Mouse (Mus musculus) MEL (cell line): Measurements from ENCODE around the gene 3110040N11Rik. TPM values are rescaled to one million over a fixed set of nuclear protein-coding genes. Genes with fewer than 3 reads are reported as not detected.

Source experiments
- DNase-seq: peaks from one replicate; pipeline ENCODE4 v3.0.0; 2011; ENCODE audit warnings: low read depth, low spot score
- H3K27ac ChIP-seq: 2 replicates; pipeline ENCODE4 v1.5.1; 2012; ENCODE audit warnings: low read depth, mild to moderate bottlenecking, control low read depth, low read length, moderate library complexity; ENCODE audit not compliant: control insufficient read depth
- H3K27me3 ChIP-seq, 2 experiments: fragments of 150-350 bp in 1 of 2; sonication (generic) in 1 of 2; 2 replicates each; pipeline ENCODE4 v1.6.1; 2012; ENCODE audit warnings: low read length in 2 of 2, mild to moderate bottlenecking in 2 of 2, improper control_type of control experiment in 1 of 2, moderate library complexity in 1 of 2; ENCODE audit not compliant: insufficient read depth in 2 of 2, control insufficient read depth in 1 of 2
- H3K36me3 ChIP-seq, 2 experiments: 2 replicates each; pipeline ENCODE4 v1.6.1; 2012 to 2014; ENCODE audit warnings: low read length in 2 of 2, improper control_type of control experiment in 1 of 2, inconsistent platforms in 1 of 2, mild to moderate bottlenecking in 1 of 2; ENCODE audit not compliant: insufficient read depth in 2 of 2, control insufficient read depth in 1 of 2
- H3K4me1 ChIP-seq, 2 experiments: fragments of 150-350 bp in 1 of 2; sonication (generic) in 1 of 2; 2 replicates each; pipeline ENCODE4 v1.6.1; 2012; ENCODE audit warnings: low read length in 2 of 2, improper control_type of control experiment in 1 of 2, mild to moderate bottlenecking in 1 of 2; ENCODE audit not compliant: insufficient read depth in 2 of 2, control insufficient read depth in 1 of 2
- H3K4me3 ChIP-seq, 2 experiments: fragments of 150-350 bp in 1 of 2; sonication (generic) in 1 of 2; 2 replicates each; pipeline ENCODE4 v1.5.1; 2012; ENCODE audit warnings: low read depth in 2 of 2, low read length in 2 of 2, mild to moderate bottlenecking in 2 of 2, moderate library complexity in 2 of 2, control low read depth in 1 of 2, improper control_type of control experiment in 1 of 2; ENCODE audit not compliant: control insufficient read depth in 1 of 2, insufficient read depth in 1 of 2
- H3K79me2 ChIP-seq: 2 replicates; pipeline ENCODE4 v1.6.1; 2012; ENCODE audit warnings: mild to moderate bottlenecking, low read length, moderate library complexity; ENCODE audit not compliant: control insufficient read depth, poor library complexity, insufficient read depth
- H3K9ac ChIP-seq: 2 replicates; pipeline ENCODE4 v1.6.1; 2012; ENCODE audit warnings: low read depth, mild to moderate bottlenecking, control low read depth, low read length, moderate library complexity; ENCODE audit not compliant: control insufficient read depth, poor library complexity, severe bottlenecking
- H3K9me3 ChIP-seq: fragments of 150-350 bp; sonication (generic); replicated peaks from 2 replicates; pipeline ENCODE4 v1.6.1; 2012; ENCODE audit warnings: mild to moderate bottlenecking, low read length, improper control_type of control experiment, moderate library complexity; ENCODE audit not compliant: insufficient read depth
- CTCF ChIP-seq, 3 experiments: IDR thresholded peaks in 2 of 3; conservative IDR thresholded peaks in 1 of 3; 2 replicates each; pipeline ENCODE4 v1.5.1; 2011 to 2012; ENCODE audit warnings: low read length in 3 of 3, low read depth in 2 of 3, mild to moderate bottlenecking in 2 of 3, improper control_type of control experiment in 1 of 3, inconsistent platforms in 1 of 3, mixed read lengths in 1 of 3, moderate library complexity in 1 of 3; ENCODE audit not compliant: control insufficient read depth in 1 of 3, insufficient read depth in 1 of 3, poor library complexity in 1 of 3, severe bottlenecking in 1 of 3
- EP300 ChIP-seq, 2 experiments: IDR thresholded peaks; 2 replicates each; pipeline ENCODE4 v1.6.1; 2011; ENCODE audit warnings: improper control_type of control experiment in 2 of 2, low read length in 2 of 2, low read depth in 1 of 2, mild to moderate bottlenecking in 1 of 2
- ETS1 ChIP-seq: IDR thresholded peaks from 2 replicates; pipeline ENCODE4 v1.6.1; 2012; ENCODE audit warnings: low read depth, mild to moderate bottlenecking, inconsistent platforms, low read length, improper control_type of control experiment, moderate library complexity
- GATA1 ChIP-seq: IDR thresholded peaks from 2 replicates; pipeline ENCODE4 v1.6.1; 2011; ENCODE audit warnings: low read depth, low read length, improper control_type of control experiment
- JUND ChIP-seq: IDR thresholded peaks from 2 replicates; pipeline ENCODE4 v1.6.1; 2011; ENCODE audit warnings: low read depth, mild to moderate bottlenecking, improper control_type of control experiment, low read length
- KAT2A ChIP-seq: conservative IDR thresholded peaks from 2 replicates; pipeline ENCODE4 v1.6.1; 2012; ENCODE audit warnings: low read depth, low read length, improper control_type of control experiment, inconsistent platforms
- MAZ ChIP-seq: IDR thresholded peaks from 2 replicates; pipeline ENCODE4 v1.6.1; 2012; ENCODE audit warnings: low read depth, mild to moderate bottlenecking, inconsistent platforms, low read length, improper control_type of control experiment
- MYC ChIP-seq: IDR thresholded peaks from 2 replicates; pipeline ENCODE4 v1.6.1; 2011; ENCODE audit warnings: low read depth, mild to moderate bottlenecking, low read length, improper control_type of control experiment, moderate library complexity
- NRF1 ChIP-seq: IDR thresholded peaks from 2 replicates; pipeline ENCODE4 v1.6.1; 2014; ENCODE audit warnings: low read depth, mild to moderate bottlenecking, inconsistent platforms, low read length, improper control_type of control experiment, moderate library complexity; ENCODE audit not compliant: poor library complexity, insufficient read depth, severe bottlenecking
- POLR2AphosphoS2 ChIP-seq: IDR thresholded peaks from 2 replicates; pipeline ENCODE4 v1.6.1; 2011; ENCODE audit warnings: low read length, improper control_type of control experiment
- RAD21 ChIP-seq: IDR thresholded peaks from 2 replicates; pipeline ENCODE4 v1.6.1; 2011; ENCODE audit warnings: mild to moderate bottlenecking, low read depth, low read length, improper control_type of control experiment
- RCOR1 ChIP-seq: IDR thresholded peaks from 2 replicates; pipeline ENCODE4 v1.6.1; 2012; ENCODE audit warnings: low read depth, mild to moderate bottlenecking, inconsistent platforms, low read length, improper control_type of control experiment
- SMC3 ChIP-seq: IDR thresholded peaks from 2 replicates; pipeline ENCODE4 v1.6.1; 2011; ENCODE audit warnings: low read depth, low read length, improper control_type of control experiment
- TBP ChIP-seq: IDR thresholded peaks from 2 replicates; pipeline ENCODE4 v1.8.0; 2011; ENCODE audit warnings: low read depth, low read length, improper control_type of control experiment
- TCF12 ChIP-seq: IDR thresholded peaks from 2 replicates; pipeline ENCODE4 v1.6.1; 2014; ENCODE audit warnings: low read depth, mild to moderate bottlenecking, inconsistent platforms, low read length, improper control_type of control experiment, moderate library complexity
- UBTF ChIP-seq: IDR thresholded peaks from 2 replicates; pipeline ENCODE4 v1.6.1; 2012; ENCODE audit warnings: low read depth, mild to moderate bottlenecking, inconsistent platforms, low read length, improper control_type of control experiment, moderate library complexity, borderline replicate concordance; ENCODE audit not compliant: insufficient read depth
- ZC3H11A ChIP-seq: IDR thresholded peaks from 2 replicates; pipeline ENCODE4 v1.6.1; 2012; ENCODE audit warnings: low read depth, mild to moderate bottlenecking, inconsistent platforms, low read length, improper control_type of control experiment
- ZNF384 ChIP-seq: IDR thresholded peaks from 2 replicates; pipeline ENCODE4 v1.6.1; 2012; ENCODE audit warnings: low read depth, mild to moderate bottlenecking, inconsistent platforms, low read length, improper control_type of control experiment
- polyA plus RNA-seq, 2 experiments: library from polyadenylated mRNA; stranded (reverse) in 1 of 2; unstranded in 1 of 2; fragments of >175 nt in 1 of 2; fragments of >200 nt in 1 of 2; gene quantifications; 2 replicates each; pipeline versions ENCODE4 v1.2.1 to v1.2.4; 2012; ENCODE audit warnings: low replicate concordance in 2 of 2, low read depth in 1 of 2; ENCODE audit not compliant: insufficient read length in 2 of 2, insufficient read depth in 1 of 2, missing spikeins in 1 of 2
- total RNA-seq: library from RNA; depleted of rRNA; stranded (reverse); fragments of 300-350 nt; gene quantifications from 2 replicates; pipeline ENCODE4 v1.2.3, GENCODE M21; 2012

3110040N11Rik gene
- total and polyA plus RNA-seq, 3 experiments = 35.7 to 61.7 TPM; not detected in 1

DNA sequence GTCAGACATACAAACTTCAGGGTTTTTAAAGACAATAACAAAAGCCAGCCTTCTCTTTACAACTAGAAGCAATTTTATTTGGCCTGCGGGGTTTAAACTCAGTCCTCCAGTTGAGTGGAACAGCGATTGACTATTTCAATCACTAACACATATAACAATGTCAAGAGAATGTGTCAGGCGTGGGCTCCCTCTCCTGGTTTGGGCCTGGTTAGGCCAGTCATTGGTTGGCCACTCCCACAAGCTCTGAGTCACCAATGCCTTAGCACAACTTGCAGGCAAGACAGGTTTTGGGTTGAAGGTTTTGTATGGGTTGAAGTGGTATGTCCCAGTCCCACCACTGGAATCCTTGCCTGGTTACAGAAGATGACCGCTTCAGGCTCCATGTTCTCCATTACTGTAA lies 45.1 kb downstream of the 3110040N11Rik start:
- Histone ChIP-seq H3K79me2 (no peaks in the 10 kb centered on the region), H3K4me1 (0 out of 4 replicates have a peak, but pooled peaks cover 0 to 5% of the 10 kb centered on the region in 2 experiments), H3K36me3 (peaks cover 0 to 8% of the 10 kb centered on the region in 2 experiments; a peak in 2 of 4 replicates), H3K9me3 (no peaks in the 10 kb centered on the region)
- peak; percentile 67 for DNase-seq
- TF ChIP-seq SMC3 = peak; percentile 70
- TF ChIP-seq ZC3H11A = no peak
- no peak for TF ChIP-seq POLR2AphosphoS2
- no peak for TF ChIP-seq ETS1
- TF ChIP-seq MAZ = no peak
- peak; percentile 77 for TF ChIP-seq RAD21
- TF ChIP-seq NRF1 = no peak
- TF ChIP-seq CTCF (IDR thresholded peaks at IDR 0.05 in 2 of 3, conservative IDR thresholded peaks at IDR 0.05 in 1 of 3; ENCODE audit: control insufficient read depth in 1 of 3, insufficient read depth in 1 of 3, low read depth in 2 of 3, low read length in 3 of 3, poor library complexity in 1 of 3, severe bottlenecking in 1 of 3) = peak in 2 of 3 experiments; percentile 55 to 66; a peak in 5 of 6 replicates
- TF ChIP-seq KAT2A = no peak
- TF ChIP-seq TBP = no peak
- TF ChIP-seq JUND = no peak
- TF ChIP-seq, all 39 proteins: peak for 3
- no peak overlapping the region for H3K9ac ChIP-seq
- no peak overlapping the region for H3K4me3 ChIP-seq
- H3K27ac ChIP-seq = no peak overlapping the region
- H3K27me3 ChIP-seq = no peaks in the 10 kb centered on the region

GRCm38 (mm10) chr7:81740010-81740409 lies 49.3 kb downstream of the 3110040N11Rik start:
- Histone ChIP-seq H3K9me3 (no peaks in the 10 kb centered on the region), H3K4me1 (0 out of 4 replicates have a peak, but pooled peaks cover 0 to 5% of the 10 kb centered on the region in 2 experiments), H3K79me2 (no peaks in the 10 kb centered on the region), H3K9ac (no peak overlapping the region), H3K36me3 (peaks cover 0 to 8% of the 10 kb centered on the region in 2 experiments; a peak in 2 of 4 replicates), H3K27me3 (no peaks in the 10 kb centered on the region), H3K27ac (peak overlapping the region; percentile 72; the same call in 1 of the 2 replicates), H3K4me3 (peak overlapping the region; percentile 16 to 60)
- peak; percentile 38 for DNase-seq
- peak; percentile 93 for TF ChIP-seq ZNF384
- TF ChIP-seq GATA1 = peak; percentile 68; the same call in 1 of the 2 replicates
- peak; percentile 19; the same call in 1 of the 2 replicates for TF ChIP-seq MYC
- TF ChIP-seq RCOR1 = 0 out of 2 replicates have a peak, but pooled peaks have one; percentile 30
- TF ChIP-seq EP300 (IDR thresholded peaks at IDR 0.05; ENCODE audit: low read depth in 1 of 2, low read length in 2 of 2) = peak; percentile 21 to 61; a peak in 3 of 4 replicates
- TF ChIP-seq UBTF = no peak
- TF ChIP-seq TCF12 = peak; percentile 52; the same call in 1 of the 2 replicates
- no peak for TF ChIP-seq NRF1
- peak; percentile 31; the same call in 1 of the 2 replicates for TF ChIP-seq ETS1
